Mouse (Mus musculus) left cerebral cortex, adult 9 months (tissue): ENCODE data around the gene Stmnd1.
"Not testable (repeated sequence)": the region's sequence is repeated elsewhere in the genome, so short reads cannot be mapped to it uniquely, and the experiment has no call there.

ENCODE experiments used
- DNase-seq, 2 experiments: peaks; one replicate each; pipeline ENCODE4 v3.0.0; 2022; ENCODE audit warnings: low spot score in 2 of 2

Stmnd1 gene

DNA sequence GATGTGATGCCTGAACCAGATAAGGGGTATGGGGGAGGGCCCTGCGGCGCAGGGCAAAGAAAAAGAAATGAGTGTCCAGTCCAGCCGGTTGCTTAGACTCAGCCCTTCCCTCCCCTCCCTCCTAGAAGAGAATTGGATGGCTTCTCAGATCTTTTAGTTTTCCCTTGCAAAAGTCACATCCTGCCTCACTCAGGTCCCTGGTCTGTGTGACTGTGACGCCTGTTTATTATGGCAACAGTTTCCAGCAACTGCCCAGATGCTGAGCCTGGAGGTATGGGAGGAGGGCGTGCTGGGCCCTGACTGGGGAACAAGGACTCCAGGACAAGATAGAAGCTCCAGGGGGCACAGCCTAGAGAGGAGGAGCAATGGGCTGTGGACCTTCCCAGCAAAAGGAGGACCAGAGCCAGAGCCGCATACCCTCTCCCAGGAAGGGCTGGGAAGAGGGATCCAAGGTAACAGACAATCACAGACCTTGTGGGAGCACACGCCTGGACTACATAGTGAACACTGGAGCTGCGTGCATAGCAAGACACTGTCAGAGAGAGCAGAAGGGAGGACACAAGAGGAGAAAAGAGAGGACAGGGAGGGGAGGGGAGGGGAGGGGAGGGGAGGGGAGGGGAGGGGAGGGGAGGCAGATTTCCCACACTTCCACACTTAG lies at the start of gene Stmnd1:
Gene Stmnd1, plus strand, starts transcription at position 269 of the 658 bp plus-strand sequence.
- DNase-seq = no peak

- no peak for DNase-seq
Observed at GRCm38 (mm10) chr13:46226956-46227355, 46.6 kb upstream of the Stmnd1 start.

DNA sequence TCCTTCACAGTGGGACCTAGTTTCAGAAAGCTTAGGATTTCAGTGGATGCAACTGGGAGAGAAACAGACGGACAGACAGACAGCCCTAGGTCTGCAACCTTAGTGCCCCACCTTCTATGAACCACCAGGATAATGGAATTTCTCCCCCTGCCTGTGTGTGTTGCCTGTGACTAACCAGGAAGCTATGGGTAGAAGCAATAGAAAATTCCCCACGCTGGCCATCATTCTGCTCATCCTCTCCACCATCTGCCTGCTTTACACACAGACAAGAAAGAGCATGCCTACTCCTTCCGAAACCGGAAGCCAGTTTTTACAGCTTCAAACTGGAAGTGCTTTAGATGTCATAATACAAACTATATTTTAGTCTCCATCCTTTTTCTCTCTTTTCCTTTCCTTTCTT lies 46.0 kb upstream of the Stmnd1 start:
- peak in 1 of 2 experiments; percentile 43 for DNase-seq

DNA sequence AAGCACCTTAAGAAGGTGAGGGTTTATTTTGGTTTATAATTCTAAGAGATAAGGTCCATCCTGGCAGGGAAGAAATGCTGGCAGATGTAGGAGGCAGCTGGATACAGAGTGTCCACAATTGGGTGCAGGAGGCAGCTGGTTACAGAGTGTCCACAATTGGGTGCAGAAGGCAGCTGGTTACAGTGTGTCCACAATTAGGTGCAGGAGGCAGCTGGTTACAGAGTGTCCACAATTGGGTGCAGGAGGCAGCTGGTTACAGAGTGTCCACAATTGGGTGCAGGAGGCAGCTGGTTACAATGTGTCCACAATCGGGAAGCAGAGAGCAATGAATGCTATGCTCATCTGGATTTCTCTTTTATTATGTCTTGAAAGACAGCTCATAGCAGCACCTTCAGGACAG lies 44.8 kb upstream of the Stmnd1 start:
- not testable (repeated sequence) for DNase-seq

- DNase-seq = no peak
Observed at GRCm38 (mm10) chr13:46231514-46232085, 41.9 kb upstream of the Stmnd1 start.

DNA sequence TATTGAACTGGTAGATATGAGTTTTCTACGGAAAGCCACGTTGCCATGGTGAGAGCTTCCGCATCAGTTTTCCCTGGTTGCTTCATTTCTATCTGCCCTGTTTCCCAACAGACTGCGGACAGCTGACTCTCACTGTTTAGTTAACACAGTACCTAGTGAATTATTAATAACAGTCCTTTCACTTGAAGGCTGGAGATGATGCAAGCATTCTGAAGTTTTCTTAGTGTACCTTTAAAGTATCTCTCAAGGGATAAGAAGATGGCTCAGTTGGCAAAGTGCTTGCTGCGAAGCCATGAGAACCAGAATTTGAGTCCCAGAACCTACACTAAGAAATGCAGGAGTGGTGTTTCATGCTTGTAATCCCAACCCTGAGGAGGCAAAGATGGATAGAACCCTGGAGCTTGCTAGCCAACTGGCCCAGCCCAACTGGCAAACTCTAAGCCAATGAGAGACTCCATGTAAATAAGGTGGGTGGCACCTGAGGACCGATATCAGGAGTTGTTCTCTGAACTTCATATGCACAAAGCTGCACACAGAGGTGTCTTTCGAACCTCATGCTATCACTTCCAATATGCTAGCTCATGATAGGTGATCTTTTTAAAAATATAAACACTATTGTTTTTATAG lies 35.7 kb upstream of the Stmnd1 start:
- no peak for DNase-seq

- no peak for DNase-seq
Observed at GRCm38 (mm10) chr13:46238796-46239195, 34.7 kb upstream of the Stmnd1 start.

GRCm38 (mm10) chr13:46241391-46242188 lies 31.9 kb upstream of the Stmnd1 start:
- DNase-seq = peak in 1 of 2 experiments; percentile 23

DNA sequence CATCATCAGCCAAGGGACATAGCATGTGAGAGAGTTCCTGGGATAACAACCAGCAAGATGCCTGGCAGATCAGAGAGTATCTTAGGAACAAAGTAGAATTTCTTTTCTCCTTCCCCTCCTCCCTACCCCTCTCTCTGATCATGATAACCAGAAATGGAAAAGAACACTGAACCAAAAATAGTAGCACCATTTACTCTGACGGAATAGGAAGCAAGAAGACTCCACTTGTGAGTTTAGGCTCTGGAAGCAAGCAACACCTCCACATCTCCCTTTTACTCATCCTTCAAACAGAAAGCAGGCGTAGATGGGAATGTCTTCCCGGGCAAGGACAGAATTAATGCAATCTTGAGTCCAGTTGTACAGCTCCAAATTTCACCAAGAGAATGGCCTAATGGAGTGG lies 19.8 kb upstream of the Stmnd1 start:
- peak; percentile 34 to 52 for DNase-seq

GRCm38 (mm10) chr13:46254171-46254570 lies 19.4 kb upstream of the Stmnd1 start:
- no peak for DNase-seq

- no peak for DNase-seq
Observed at GRCm38 (mm10) chr13:46255616-46256015, 17.9 kb upstream of the Stmnd1 start.

DNA sequence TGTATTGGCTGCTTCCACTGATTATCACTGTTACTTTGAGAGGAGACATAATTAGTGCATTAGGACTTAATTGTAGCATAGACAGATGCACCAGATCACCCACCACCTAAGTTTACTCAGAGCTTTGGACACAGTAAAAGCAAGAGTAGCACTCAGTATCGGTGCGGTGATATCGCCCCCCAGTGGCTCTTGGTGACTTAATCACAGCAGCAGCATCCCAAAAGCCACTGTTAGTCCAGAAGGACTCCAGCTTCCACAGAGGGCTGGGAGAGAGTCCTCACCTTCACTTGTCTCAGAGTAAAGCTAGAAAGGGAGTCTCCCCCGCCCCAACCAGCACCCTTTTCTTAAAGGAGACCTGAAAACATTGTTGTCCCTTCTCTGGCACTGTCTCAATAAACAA lies 15.7 kb upstream of the Stmnd1 start:
- DNase-seq = peak in 1 of 2 experiments; percentile 79

DNA sequence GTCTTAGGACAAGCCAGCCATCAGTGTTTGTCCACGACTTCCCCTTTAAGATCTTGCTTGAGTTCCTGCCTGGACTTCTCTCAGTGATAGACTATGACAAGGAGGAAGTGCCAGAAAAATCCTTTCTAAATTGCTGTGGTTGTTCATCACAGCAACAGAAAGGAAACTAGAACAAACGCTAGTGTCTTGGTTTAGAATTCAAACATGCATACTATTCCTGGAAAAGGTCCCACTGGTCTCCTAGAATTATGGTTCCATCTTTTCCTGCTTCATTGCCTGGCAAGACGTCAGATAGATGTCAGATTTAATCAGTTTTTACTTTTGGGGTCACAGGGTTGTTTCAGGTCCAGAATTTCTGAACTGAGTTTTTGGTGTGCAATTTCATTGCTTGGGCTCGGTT lies 14.0 kb upstream of the Stmnd1 start:
- no peak for DNase-seq

- no peak for DNase-seq
Observed at GRCm38 (mm10) chr13:46261244-46261643, 12.3 kb upstream of the Stmnd1 start.

GRCm38 (mm10) chr13:46267783-46268182 lies 5.7 kb upstream of the Stmnd1 start:
- DNase-seq = no peak

DNA sequence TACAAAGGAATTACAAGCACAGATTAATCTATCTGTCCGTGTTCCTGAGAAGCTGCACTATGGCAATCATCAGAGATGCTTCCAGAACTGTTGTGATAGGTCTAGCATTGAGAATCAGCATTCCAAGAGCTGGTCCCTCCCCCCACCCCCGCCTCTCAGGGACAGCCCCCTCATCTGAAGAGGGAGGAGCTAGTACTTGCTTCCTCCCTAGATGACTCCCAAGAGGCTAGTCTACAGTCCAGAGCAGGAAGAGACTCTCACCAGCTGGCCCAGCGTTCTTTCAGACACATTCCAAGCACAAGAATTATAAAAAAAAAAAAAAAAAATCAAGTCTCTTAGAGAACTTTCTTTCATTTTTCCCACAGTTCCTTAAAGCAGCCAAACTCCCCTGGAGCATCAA lies 5.2 kb upstream of the Stmnd1 start:
- no peak for DNase-seq

- peak in 1 of 2 experiments; percentile 64 for DNase-seq
Observed at GRCm38 (mm10) chr13:46268815-46269445, 4.6 kb upstream of the Stmnd1 start.

- DNase-seq = no peak
Observed at GRCm38 (mm10) chr13:46272811-46273452, 589 bp upstream of the Stmnd1 start.

GRCm38 (mm10) chr13:46275701-46276100 lies 2.2 kb downstream of the Stmnd1 start:
- DNase-seq = no peak

- DNase-seq = no peak
Observed at GRCm38 (mm10) chr13:46282543-46282942, 9.0 kb downstream of the Stmnd1 start.

GRCm38 (mm10) chr13:46287801-46288200 lies 14.3 kb downstream of the Stmnd1 start:
- no peak for DNase-seq
